Mouse (Mus musculus) C2C12 (cell line): Measurements from ENCODE around the gene Ptprn2. TPM values are rescaled to one million over a fixed set of nuclear protein-coding genes. Genes with fewer than 3 reads are reported as not detected.

Source experiments
- H3K27me3 ChIP-seq: one replicate; pipeline ENCODE4 v1.6.1; 2011; ENCODE audit not compliant: control insufficient read depth, insufficient read depth, insufficient read length
- H3K36me3 ChIP-seq: one replicate; pipeline ENCODE4 v1.6.1; 2011; ENCODE audit not compliant: control insufficient read depth, insufficient read depth
- H3K4me3 ChIP-seq: one replicate; pipeline ENCODE4 v1.5.1; 2011; ENCODE audit warnings: mild to moderate bottlenecking, control low read depth; ENCODE audit not compliant: poor library complexity, insufficient read depth, severe bottlenecking
- H3K79me2 ChIP-seq: one replicate; pipeline ENCODE4 v1.6.1; 2011; ENCODE audit not compliant: control insufficient read depth, insufficient read depth
- H3K79me3 ChIP-seq: one replicate; pipeline ENCODE4 v1.6.1; 2011; ENCODE audit warnings: low read depth, control low read depth
- H3ac ChIP-seq: one replicate; pipeline ENCODE3; 2011; ENCODE audit warnings: low read depth; ENCODE audit not compliant: control insufficient read depth, insufficient read length
- CEBPB ChIP-seq: IDR thresholded peaks from one replicate; pipeline ENCODE4 v1.6.1; 2011; ENCODE audit warnings: low read depth, mild to moderate bottlenecking, control low read depth, moderate library complexity
- CTCF ChIP-seq: IDR thresholded peaks from one replicate; pipeline ENCODE4 v1.5.1; 2011; ENCODE audit not compliant: control insufficient read depth, insufficient read depth, insufficient read length
- FOSL1 ChIP-seq: IDR thresholded peaks from one replicate; pipeline ENCODE4 v1.8.0; 2011; ENCODE audit warnings: mild to moderate bottlenecking, low read length; ENCODE audit not compliant: poor library complexity, insufficient read depth, severe bottlenecking
- MAX ChIP-seq: IDR thresholded peaks from one replicate; pipeline ENCODE4 v1.6.1; 2011; ENCODE audit warnings: mild to moderate bottlenecking, control low read depth
- MYOD1 ChIP-seq: IDR thresholded peaks from one replicate; pipeline ENCODE4 v1.6.1; 2011; ENCODE audit warnings: low read depth; ENCODE audit not compliant: control insufficient read depth, insufficient read length
- MYOG ChIP-seq: IDR thresholded peaks from one replicate; pipeline ENCODE4 v1.6.1; 2011; ENCODE audit not compliant: control insufficient read depth, insufficient read length; ENCODE audit errors: extremely low read depth
- USF1 ChIP-seq: IDR thresholded peaks from one replicate; pipeline ENCODE4 v1.6.1; 2011; ENCODE audit warnings: low read depth, mild to moderate bottlenecking, control low read depth, moderate library complexity
- polyA plus RNA-seq: library from polyadenylated mRNA; unstranded; fragments of >200 nt; fragmentation: generic; extraction: Trizol; gene quantifications from one replicate; pipeline ENCODE4 v1.2.1, GENCODE M21; 2012; ENCODE audit warnings: missing spikeins

The Ptprn2 gene
- polyA plus RNA-seq, 1 experiment, result 0.41 TPM

DNA sequence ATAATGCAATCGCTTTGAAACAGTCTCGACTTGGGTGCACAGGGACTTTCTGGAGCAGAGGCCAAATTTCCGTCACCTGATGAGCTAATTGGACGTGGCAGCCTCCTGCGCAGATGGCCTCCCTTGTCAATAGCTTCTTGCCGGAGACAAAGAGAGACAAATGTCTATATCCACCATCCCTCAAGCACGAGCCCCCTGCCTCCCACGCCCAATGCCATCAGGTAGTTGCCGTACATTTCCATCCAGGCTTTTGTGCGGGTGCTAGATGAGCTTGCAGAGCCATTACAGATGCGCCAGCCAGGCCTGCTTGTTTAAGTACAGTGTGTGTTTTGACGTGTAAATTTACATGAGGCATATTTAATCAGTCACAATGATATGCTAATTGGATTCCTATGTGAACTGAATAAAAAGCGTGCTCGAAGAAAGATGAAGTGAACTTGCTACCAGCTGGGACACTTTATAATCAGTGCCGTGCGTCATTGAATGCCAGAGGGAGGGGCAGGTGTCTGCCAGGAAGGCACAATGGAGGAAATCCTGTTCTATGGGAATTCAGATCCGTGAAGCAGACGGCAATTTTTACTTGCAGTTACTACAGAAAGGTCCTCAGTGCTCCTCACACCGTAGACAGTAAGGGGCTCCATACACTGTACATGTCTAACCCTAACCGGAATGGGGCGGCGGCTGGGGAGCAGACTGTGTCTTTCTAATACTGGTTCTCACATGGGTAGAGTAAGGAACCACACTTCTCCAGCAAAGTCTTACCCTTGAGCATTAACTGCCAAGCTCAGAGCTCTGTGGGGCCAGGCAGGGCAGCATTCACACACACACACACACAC, 434.4 kb downstream of the Ptprn2 start:
- TF ChIP-seq MAX (no peak), CEBPB (no peak), MYOD1 (no peak), CTCF (no peak), MYOG (no peak), FOSL1 (no peak), USF1 (no peak)
- H3K4me3 ChIP-seq, result no peak overlapping the region
- no peaks in the 10 kb centered on the region for H3K27me3 ChIP-seq
- H3ac ChIP-seq, result no peak overlapping the region
- no peaks in the 10 kb centered on the region for H3K36me3 ChIP-seq
- H3K79me2 ChIP-seq, result no peaks in the 10 kb centered on the region
- no peaks in the 10 kb centered on the region for H3K79me3 ChIP-seq

DNA sequence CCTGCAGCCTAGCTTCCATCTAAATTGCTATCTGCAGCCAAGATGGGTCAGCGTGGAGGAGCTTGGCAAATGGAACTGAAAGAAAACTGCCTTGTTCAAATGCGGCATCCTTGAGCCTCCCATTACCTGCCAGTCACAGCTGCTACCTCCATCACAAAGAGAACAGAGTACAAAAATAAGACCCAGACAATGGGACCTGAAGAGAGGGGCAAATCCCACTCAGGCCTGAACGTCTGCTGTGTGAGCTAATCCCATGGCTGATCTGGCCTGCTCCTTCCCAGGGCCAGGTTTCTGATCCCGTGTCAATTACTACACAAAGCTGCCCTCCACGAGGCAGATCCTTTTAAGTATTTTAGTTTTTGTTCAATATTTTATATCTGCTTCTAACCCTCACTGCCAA, 441.6 kb downstream of the Ptprn2 start:
- Histone ChIP-seq H3K79me2 (no peaks in the 10 kb centered on the region), H3K4me3 (no peak overlapping the region), H3K27me3 (no peaks in the 10 kb centered on the region), H3K79me3 (no peaks in the 10 kb centered on the region), H3K36me3 (no peaks in the 10 kb centered on the region), H3ac (no peak overlapping the region)
- TF ChIP-seq CTCF, result no peak
- no peak for TF ChIP-seq MYOD1
- no peak for TF ChIP-seq CEBPB
- TF ChIP-seq FOSL1, result no peak
- TF ChIP-seq MAX, result no peak
- TF ChIP-seq USF1, result no peak
- no peak for TF ChIP-seq MYOG

DNA sequence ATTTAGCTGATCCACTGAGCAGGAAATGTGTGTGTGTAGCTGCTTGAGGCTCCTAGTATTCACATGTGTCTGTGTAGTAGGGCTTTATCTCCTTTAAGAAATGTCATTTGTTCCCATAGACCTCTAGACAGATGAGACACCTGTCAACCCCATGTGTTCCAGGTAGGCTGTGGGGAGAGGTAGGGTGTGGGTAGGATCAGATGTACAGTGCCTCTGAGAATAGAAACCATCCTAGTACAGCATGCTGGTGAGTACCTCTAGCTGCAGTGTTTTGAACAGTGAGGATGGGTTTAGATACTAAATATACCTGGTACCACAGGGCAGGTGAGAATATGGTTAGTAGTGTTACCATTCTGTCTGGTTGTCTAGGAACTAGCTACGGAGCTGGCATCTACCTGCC, 442.0 kb downstream of the Ptprn2 start:
- Histone ChIP-seq H3K79me3 (no peaks in the 10 kb centered on the region), H3K4me3 (no peak overlapping the region), H3ac (no peak overlapping the region), H3K36me3 (no peaks in the 10 kb centered on the region), H3K27me3 (no peaks in the 10 kb centered on the region), H3K79me2 (no peaks in the 10 kb centered on the region)
- TF ChIP-seq USF1 (no peak), MAX (no peak), CTCF (no peak), MYOG (no peak), CEBPB (no peak), FOSL1 (no peak), MYOD1 (no peak)

DNA sequence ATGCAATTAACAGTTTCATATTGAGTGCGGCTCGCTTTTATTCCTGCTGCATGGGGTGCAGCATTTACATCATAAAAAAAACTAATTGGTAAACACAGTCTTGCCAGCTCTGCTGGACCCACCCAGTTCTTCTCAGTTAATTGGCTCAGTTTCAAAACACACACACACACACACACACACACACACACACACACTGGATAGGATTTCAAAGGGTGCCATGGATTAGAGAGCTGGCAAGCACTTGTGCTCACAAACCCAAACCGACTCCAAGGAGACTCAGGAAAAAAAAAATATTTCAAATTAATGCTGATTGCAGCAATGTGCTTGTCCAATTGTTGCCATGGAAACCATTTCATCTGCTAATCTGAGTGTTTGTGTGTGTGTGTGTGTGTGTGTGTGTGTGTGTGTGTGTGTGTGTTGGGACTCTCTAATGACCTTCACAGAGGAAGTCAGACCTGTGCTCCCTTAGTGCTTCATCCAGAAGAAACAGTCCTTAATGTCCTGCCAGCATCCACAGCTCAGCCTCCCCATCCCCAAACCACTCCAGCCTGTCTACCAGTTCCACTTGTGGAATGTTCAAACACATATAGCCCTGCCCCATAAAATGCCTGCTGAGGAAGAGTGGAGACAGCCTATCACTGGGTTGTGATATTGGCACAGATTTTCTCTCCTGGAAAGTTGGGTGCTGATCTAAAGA, 452.8 kb downstream of the Ptprn2 start:
- H3ac ChIP-seq, result no peak overlapping the region
- TF ChIP-seq MYOG (no peak), CEBPB (no peak), USF1 (no peak), MAX (no peak), MYOD1 (no peak), CTCF (no peak), FOSL1 (no peak)
- H3K27me3 ChIP-seq, result no peaks in the 10 kb centered on the region
- H3K79me2 ChIP-seq, result no peaks in the 10 kb centered on the region
- H3K79me3 ChIP-seq, result no peaks in the 10 kb centered on the region
- H3K36me3 ChIP-seq, result no peaks in the 10 kb centered on the region
- H3K4me3 ChIP-seq, result no peak overlapping the region

DNA sequence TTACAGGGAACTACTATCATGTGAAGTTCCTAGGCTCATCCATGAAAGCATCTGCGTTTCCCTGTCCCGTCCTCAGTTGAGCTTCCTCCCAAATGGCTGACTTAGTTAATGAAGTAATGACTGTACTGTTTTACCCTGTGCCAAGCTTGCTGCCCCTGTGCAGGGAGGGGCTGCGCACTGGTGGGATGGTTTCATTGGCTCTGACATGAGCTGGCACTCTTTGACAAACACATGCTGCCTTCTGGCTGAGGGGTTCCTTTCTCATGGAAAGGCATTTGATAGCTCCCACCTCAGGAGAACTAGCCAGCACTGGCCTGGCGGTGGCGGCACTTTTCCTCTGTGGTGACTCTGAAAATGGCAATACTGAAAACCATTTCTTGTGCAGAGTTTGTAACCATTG, 458.4 kb downstream of the Ptprn2 start:
- Histone ChIP-seq H3K36me3 (no peaks in the 10 kb centered on the region), H3ac (no peak overlapping the region), H3K79me2 (no peaks in the 10 kb centered on the region), H3K27me3 (no peaks in the 10 kb centered on the region), H3K4me3 (no peak overlapping the region), H3K79me3 (no peaks in the 10 kb centered on the region)
- no peak for TF ChIP-seq MYOG
- TF ChIP-seq CEBPB, result no peak
- TF ChIP-seq FOSL1, result no peak
- no peak for TF ChIP-seq MYOD1
- no peak for TF ChIP-seq USF1
- no peak for TF ChIP-seq MAX
- TF ChIP-seq CTCF, result no peak
